Comparison of ENCODE assay signal across 8 mouse cellular contexts in genomic region chr10:18022741-18023347, GRCm38 (mm10). TPM values are rescaled to one million over a fixed set of nuclear protein-coding genes. Genes with fewer than 3 reads are reported as not detected.
DNase-seq lines count a peak whose midpoint lies in the region; ATAC-seq lines count a peak whose summit lies in the region.

Gene Abracl (minus strand): TSS chr10:18023288.

- no peaks in the 10 kb centered on the region for H3K9me3 ChIP-seq in hindbrain, embryonic 13.5 days

- peak; percentile 86 for DNase-seq in T-cell, adult 2 months (ENCODE audit: low spot score)
- peak; percentile 59 to 68 for DNase-seq in cerebellum, postnatal 25 days
- DNase-seq in frontal cortex, postnatal 25 days (ENCODE audit: low spot score in 2 of 2), result peak; percentile 24 to 48
- DNase-seq in layer of hippocampus, postnatal 14 days (ENCODE audit: low spot score in 2 of 2), result peak; percentile 41 to 53
- peak; percentile 76 for DNase-seq in lung, postnatal 14 days
- peak; percentile 68 for DNase-seq in ovary, postnatal 36 days (ENCODE audit: low spot score)
- DNase-seq in thymus, postnatal 25 days, result peak; percentile 86

- peak within 1 kb of the TSS; percentile 74 for H3K4me3 ChIP-seq in hindbrain, embryonic 13.5 days

- peaks cover 5% of the 10 kb centered on the region for H3K36me3 ChIP-seq in hindbrain, embryonic 13.5 days

- peak within 1 kb of the TSS; percentile 90 for H3K9ac ChIP-seq in hindbrain, embryonic 13.5 days

- no peaks in the 10 kb centered on the region for H3K27me3 ChIP-seq in hindbrain, embryonic 13.5 days

- H3K4me2 ChIP-seq in hindbrain, embryonic 13.5 days, result peak within 1 kb of the TSS; percentile 62

- ATAC-seq in hindbrain, embryonic 13.5 days (ENCODE audit: low FRiP score), result peak; percentile 96

- WGBS in hindbrain, embryonic 13.5 days, result under 1% methylated on average over 37 of the region's 37 CpGs

- peak within 1 kb of the TSS; percentile 97 for H3K27ac ChIP-seq in hindbrain, embryonic 13.5 days

- peaks cover 22% of the 10 kb centered on the region for H3K4me1 ChIP-seq in hindbrain, embryonic 13.5 days (replicated peaks)

RNA-seq across cellular contexts. Expression of gene Abracl, which starts in this region (rescaled TPM):
- 110 and 114 TPM in 2 replicates for polyA plus RNA-seq in hindbrain, embryonic 13.5 days (2015; fragmentation: Nextera tagmentation; extraction: Ambion mirVana)
- 10 to 100 TPM; 24.9 to 31.0 TPM for total RNA-seq in layer of hippocampus, postnatal 14 days (2021)

Comparison
In these comparisons a context has a peak if more than half of its experiments do, and no peak if none do; other contexts are left out.
1. Peak in every context shown above with its lines: DNase-seq, ATAC-seq, H3K4me3 ChIP-seq and H3K27ac ChIP-seq.
2. DNase-seq: peak in every context shown above with its lines; median percentile 86 in T-cell, adult 2 months; 86 in thymus, postnatal 25 days; 76 in lung, postnatal 14 days; 68 in ovary, postnatal 36 days; 64 in cerebellum, postnatal 25 days; 47 in layer of hippocampus, postnatal 14 days; 36 in frontal cortex, postnatal 25 days.